Mouse (Mus musculus): ENCODE results near the gene Rita1. TPM values are rescaled to one million over a fixed set of nuclear protein-coding genes. Genes with fewer than 3 reads are reported as not detected.
A peak's percentile ranks its signal among the peaks of the same experiment; 100 is the strongest.

Gene Rita1
- polyA plus RNA-seq, 1 experiment from 2014 or later, result 26.5 TPM

DNA sequence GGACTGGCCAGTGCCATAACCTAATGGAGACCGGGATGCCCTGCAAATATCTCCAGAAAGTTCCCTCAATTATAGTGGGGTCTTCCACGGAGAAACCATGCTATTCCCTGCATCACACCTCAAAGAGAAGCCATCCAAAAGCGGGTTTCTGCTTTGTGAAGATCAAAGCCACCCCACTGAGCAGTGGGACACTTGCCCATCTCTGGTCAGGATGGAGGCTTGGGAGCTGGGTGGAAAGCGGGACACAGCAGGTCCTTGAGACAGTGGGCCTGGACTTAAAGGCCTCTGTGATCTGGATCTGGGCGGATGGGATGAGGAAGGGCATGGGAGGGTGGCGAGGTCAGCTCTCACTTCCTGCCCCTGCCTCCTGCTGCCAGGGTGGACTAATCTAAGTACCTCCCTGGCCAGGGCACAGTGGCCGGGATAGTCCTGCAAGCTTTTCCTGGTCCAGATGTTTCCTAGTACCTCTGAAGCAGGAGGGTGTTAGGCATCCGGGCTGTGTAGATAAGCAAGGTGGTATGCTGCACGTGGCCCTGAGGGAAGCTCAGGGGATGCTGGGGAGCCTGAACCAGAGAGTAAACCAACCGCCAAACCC lies 37.8 kb downstream of the Rita1 start:
- H3K9ac ChIP-seq (replicated peaks; ENCODE audit: low read depth, low read length), result no peak overlapping the region
- H3K9me3 ChIP-seq (ENCODE audit: control insufficient read depth, low read length), result no peaks in the 10 kb centered on the region
- H3K4me1 ChIP-seq (ENCODE audit: control insufficient read depth, insufficient read depth, low read length), result peaks cover 40% of the 10 kb centered on the region
- no peaks in the 10 kb centered on the region for H3K27me3 ChIP-seq (ENCODE audit: control insufficient read depth, insufficient read depth, low read length)
- no peak overlapping the region for H3K4me2 ChIP-seq (ENCODE audit: low read depth, low read length)
- 71% methylated on average over 10 of the region's 10 CpGs for WGBS
- H3K27ac ChIP-seq (ENCODE audit: low read depth, low read length), result no peak overlapping the region
- H3K36me3 ChIP-seq (ENCODE audit: control insufficient read depth, insufficient read depth, low read length), result no peaks in the 10 kb centered on the region
- no peak for ATAC-seq (ENCODE audit: low read depth)
- no peak overlapping the region for H3K4me3 ChIP-seq (ENCODE audit: low read depth, low read length)

DNA sequence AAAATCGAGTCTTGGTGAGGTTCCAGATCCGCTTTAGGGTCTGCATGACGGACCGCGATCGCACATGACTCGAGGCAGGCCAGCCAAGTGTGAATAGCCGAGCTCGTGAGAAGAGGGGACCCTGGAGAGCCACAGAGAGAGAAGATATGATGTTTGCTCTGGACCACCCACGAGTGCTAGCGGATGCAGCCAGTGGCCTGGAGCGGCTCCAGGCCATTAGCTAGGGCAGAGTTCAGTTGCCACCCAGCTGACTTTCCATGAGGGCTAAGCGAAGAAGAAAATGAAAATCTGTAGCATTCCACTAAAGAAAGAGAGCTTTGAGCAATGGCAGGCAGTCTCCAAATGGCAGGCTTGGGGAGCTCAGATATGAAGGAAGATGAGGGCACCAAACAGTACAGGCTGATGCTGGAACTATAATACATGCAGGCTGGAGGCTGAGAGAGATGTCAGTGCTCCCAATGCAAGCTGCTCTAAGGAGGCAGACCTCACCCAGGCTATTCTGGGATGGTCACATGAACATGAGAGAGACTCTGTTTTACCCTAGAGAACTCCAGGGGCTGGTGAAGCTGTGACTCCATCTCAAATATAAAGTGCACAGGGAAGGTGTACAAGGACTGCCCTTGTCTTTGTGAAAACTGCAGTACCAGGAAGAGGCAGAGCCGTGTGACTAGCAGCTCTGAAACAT lies 41.2 kb downstream of the Rita1 start:
- H3K4me1 ChIP-seq (ENCODE audit: control insufficient read depth, insufficient read depth, low read length), result peaks cover 55% of the 10 kb centered on the region
- H3K9me3 ChIP-seq (ENCODE audit: control insufficient read depth, low read length), result no peaks in the 10 kb centered on the region
- no peaks in the 10 kb centered on the region for H3K27me3 ChIP-seq (ENCODE audit: control insufficient read depth, insufficient read depth, low read length)
- H3K27ac ChIP-seq (ENCODE audit: low read depth, low read length), result peak overlapping the region; percentile 13; the same call in 1 of the 2 replicates
- no peak overlapping the region for H3K4me3 ChIP-seq (ENCODE audit: low read depth, low read length)
- H3K4me2 ChIP-seq (ENCODE audit: low read depth, low read length), result no peak overlapping the region
- no peak for ATAC-seq (ENCODE audit: low read depth)
- WGBS, result 28% methylated on average over 14 of the region's 14 CpGs
- no peaks in the 10 kb centered on the region for H3K36me3 ChIP-seq (ENCODE audit: control insufficient read depth, insufficient read depth, low read length)
- H3K9ac ChIP-seq (replicated peaks; ENCODE audit: low read depth, low read length), result no peak overlapping the region

DNA sequence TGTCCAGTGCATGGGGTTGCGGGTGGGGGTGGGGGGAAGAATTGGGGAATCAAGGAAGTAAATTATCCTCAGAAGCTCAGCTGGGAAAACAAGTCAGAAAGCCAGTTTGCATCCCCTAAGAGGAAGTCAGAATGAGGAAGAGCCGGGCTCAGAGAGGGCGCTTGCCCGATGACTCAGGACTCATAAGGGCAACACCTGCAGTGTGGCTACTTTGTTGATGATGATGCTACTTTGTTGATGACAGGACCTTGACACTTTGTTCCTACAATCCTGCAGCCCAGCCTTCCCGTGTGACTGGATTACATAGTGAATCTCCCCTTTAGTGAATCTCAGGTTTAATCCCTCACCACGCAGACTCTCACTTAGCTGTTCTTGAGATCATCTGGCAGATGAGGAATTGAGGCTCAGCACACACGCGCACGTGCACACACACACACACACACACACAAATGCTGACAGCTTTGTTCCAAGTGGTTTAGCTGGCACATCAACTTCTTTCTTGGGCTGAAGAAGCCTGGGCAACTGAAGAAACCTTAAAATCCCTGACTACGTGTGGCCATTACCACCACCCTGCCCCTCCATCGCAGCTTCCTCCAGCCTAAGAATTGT lies 42.0 kb downstream of the Rita1 start:
- Histone ChIP-seq H3K4me1 (ENCODE audit: control insufficient read depth, insufficient read depth, low read length) (peaks cover 63% of the 10 kb centered on the region), H3K4me2 (ENCODE audit: low read depth, low read length) (no peak overlapping the region), H3K9me3 (ENCODE audit: control insufficient read depth, low read length) (no peaks in the 10 kb centered on the region), H3K9ac (replicated peaks; ENCODE audit: low read depth, low read length) (no peak overlapping the region), H3K27me3 (ENCODE audit: control insufficient read depth, insufficient read depth, low read length) (no peaks in the 10 kb centered on the region), H3K36me3 (ENCODE audit: control insufficient read depth, insufficient read depth, low read length) (no peaks in the 10 kb centered on the region), H3K27ac (ENCODE audit: low read depth, low read length) (peak overlapping the region; percentile 13; the same call in 1 of the 2 replicates), H3K4me3 (ENCODE audit: low read depth, low read length) (no peak overlapping the region)
- ATAC-seq (ENCODE audit: low read depth), result no peak
- 83% methylated on average over 11 of the region's 11 CpGs for WGBS

DNA sequence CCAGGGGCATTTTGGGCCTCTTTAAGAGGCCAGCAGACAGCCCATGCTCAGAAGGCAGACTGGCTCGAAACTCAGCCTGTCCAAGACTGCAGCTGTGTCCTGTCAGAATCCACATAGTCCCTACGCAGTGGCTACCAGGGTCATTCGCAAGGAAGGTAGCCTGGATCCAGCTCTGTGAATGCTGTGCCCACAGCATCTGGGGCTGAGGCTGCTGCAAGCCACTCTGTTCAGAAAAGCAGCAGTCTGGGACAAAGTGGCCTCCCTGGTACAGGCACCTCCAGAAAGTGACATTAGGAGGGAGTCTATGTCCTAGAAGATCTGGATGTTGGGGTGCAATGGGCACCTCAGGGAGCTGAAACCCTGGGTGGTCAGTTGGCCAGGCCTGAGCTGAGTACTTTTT lies 42.6 kb downstream of the Rita1 start:
- H3K27ac ChIP-seq (ENCODE audit: low read depth, low read length), result peak overlapping the region; percentile 52; the same call in 1 of the 2 replicates
- no peak overlapping the region for H3K9ac ChIP-seq (replicated peaks; ENCODE audit: low read depth, low read length)

DNA sequence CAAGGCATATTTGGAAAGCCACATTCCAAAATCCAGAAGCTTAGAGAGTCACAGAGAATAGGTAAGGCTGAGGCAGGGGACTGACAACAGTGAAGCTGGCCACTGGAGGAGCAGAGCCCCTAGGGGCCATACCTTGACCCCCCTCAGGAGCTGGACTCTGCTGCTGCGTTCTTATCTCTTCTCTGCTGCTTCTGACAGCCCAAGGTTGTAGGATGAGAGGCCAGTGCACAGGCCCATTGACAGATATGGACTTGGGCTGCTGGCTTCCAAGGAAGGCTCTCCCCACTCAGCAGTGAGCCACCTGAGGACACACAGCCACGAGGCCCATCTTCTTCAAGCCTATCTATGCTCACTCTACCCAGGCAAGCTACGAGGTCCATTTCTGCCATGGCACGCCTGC lies 43.4 kb downstream of the Rita1 start:
- Histone ChIP-seq H3K4me2 (ENCODE audit: low read depth, low read length) (peak overlapping the region; percentile 26; the same call in 1 of the 2 replicates), H3K9ac (replicated peaks; ENCODE audit: low read depth, low read length) (no peak overlapping the region; the same call in 1 of the 2 replicates), H3K27me3 (ENCODE audit: control insufficient read depth, insufficient read depth, low read length) (no peaks in the 10 kb centered on the region), H3K4me3 (ENCODE audit: low read depth, low read length) (no peak overlapping the region), H3K4me1 (ENCODE audit: control insufficient read depth, insufficient read depth, low read length) (peaks cover 69% of the 10 kb centered on the region), H3K9me3 (ENCODE audit: control insufficient read depth, low read length) (no peaks in the 10 kb centered on the region), H3K36me3 (ENCODE audit: control insufficient read depth, insufficient read depth, low read length) (no peaks in the 10 kb centered on the region), H3K27ac (ENCODE audit: low read depth, low read length) (peak overlapping the region; percentile 93)
- ATAC-seq (ENCODE audit: low read depth), result no peak
- WGBS, result 85% methylated on average over 4 of the region's 4 CpGs

More for the DNA sequence above, 42.6 kb downstream of the Rita1 start:
- Histone ChIP-seq H3K36me3 (ENCODE audit: control insufficient read depth, insufficient read depth, low read length) (no peaks in the 10 kb centered on the region), H3K4me1 (ENCODE audit: control insufficient read depth, insufficient read depth, low read length) (peaks cover 69% of the 10 kb centered on the region), H3K9me3 (ENCODE audit: control insufficient read depth, low read length) (no peaks in the 10 kb centered on the region), H3K4me3 (ENCODE audit: low read depth, low read length) (no peak overlapping the region), H3K27me3 (ENCODE audit: control insufficient read depth, insufficient read depth, low read length) (no peaks in the 10 kb centered on the region), H3K4me2 (ENCODE audit: low read depth, low read length) (no peak overlapping the region)
- 95% methylated on average over 3 of the region's 3 CpGs for WGBS
- no peak for ATAC-seq (ENCODE audit: low read depth)

DNA sequence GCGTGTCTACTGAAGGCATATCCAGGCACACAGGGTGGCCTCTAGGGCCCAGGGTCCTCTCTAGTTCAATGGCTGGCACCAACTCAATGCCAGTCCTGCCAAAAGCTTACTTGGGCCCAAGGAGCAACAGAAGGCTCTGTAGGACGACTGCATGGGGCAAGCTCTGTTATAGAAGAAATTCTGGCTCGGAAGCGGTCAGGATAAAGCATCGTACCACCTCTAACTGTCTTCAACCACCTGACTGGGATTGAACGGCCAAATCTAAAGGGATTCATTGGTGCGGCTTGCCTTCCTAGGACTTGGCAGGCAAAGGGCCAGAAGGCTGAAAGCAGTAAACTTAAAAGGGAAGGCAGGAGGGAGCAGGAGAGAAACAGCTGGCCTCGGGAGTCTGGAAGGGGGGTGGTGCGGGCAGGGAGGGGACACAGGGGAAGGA lies 44.0 kb downstream of the Rita1 start:
- Histone ChIP-seq H3K36me3 (ENCODE audit: control insufficient read depth, insufficient read depth, low read length) (no peaks in the 10 kb centered on the region), H3K27ac (ENCODE audit: low read depth, low read length) (peak overlapping the region; percentile 93), H3K4me3 (ENCODE audit: low read depth, low read length) (no peak overlapping the region), H3K9ac (replicated peaks; ENCODE audit: low read depth, low read length) (peak overlapping the region; percentile 41), H3K27me3 (ENCODE audit: control insufficient read depth, insufficient read depth, low read length) (no peaks in the 10 kb centered on the region), H3K4me1 (ENCODE audit: control insufficient read depth, insufficient read depth, low read length) (peaks cover 72% of the 10 kb centered on the region), H3K4me2 (ENCODE audit: low read depth, low read length) (peak overlapping the region; percentile 26; the same call in 1 of the 2 replicates), H3K9me3 (ENCODE audit: control insufficient read depth, low read length) (no peaks in the 10 kb centered on the region)
- no peak for ATAC-seq (ENCODE audit: low read depth)
- WGBS, result 31% methylated on average over 9 of the region's 9 CpGs

DNA sequence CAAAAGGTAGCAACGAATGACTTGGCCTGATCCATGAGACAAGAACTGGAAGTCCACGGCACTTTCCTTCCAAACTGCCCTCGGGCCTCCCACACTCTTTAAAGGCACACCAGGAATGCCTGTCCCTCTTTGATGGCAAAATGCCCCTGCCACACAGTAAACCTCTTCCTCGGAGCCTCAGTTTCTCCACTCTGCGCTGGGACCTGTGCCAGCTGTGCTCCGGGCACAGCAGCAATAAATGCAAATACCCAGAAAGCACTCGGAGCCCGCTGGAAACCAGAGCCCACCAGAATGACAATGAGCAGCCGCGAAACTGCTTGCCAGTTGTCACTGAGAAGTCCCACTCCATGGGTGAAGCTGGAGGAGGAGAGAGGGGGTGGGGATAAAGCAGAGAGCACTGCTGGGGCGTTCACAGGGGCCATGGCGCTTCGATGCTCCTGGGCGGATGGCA lies 44.6 kb downstream of the Rita1 start:
- Histone ChIP-seq H3K9ac (replicated peaks; ENCODE audit: low read depth, low read length) (0 out of 2 replicates have a peak overlapping the region, but pooled peaks have one; percentile 4), H3K27ac (ENCODE audit: low read depth, low read length) (peak overlapping the region; percentile 93), H3K4me3 (ENCODE audit: low read depth, low read length) (no peak overlapping the region), H3K4me2 (ENCODE audit: low read depth, low read length) (peak overlapping the region; percentile 26; the same call in 1 of the 2 replicates), H3K27me3 (ENCODE audit: control insufficient read depth, insufficient read depth, low read length) (no peaks in the 10 kb centered on the region), H3K9me3 (ENCODE audit: control insufficient read depth, low read length) (no peaks in the 10 kb centered on the region), H3K4me1 (ENCODE audit: control insufficient read depth, insufficient read depth, low read length) (peaks cover 76% of the 10 kb centered on the region), H3K36me3 (ENCODE audit: control insufficient read depth, insufficient read depth, low read length) (no peaks in the 10 kb centered on the region)
- ATAC-seq (ENCODE audit: low read depth), result 0 out of 2 replicates have a peak, but pooled peaks have one; percentile 42
- 15% methylated on average over 14 of the region's 14 CpGs for WGBS

DNA sequence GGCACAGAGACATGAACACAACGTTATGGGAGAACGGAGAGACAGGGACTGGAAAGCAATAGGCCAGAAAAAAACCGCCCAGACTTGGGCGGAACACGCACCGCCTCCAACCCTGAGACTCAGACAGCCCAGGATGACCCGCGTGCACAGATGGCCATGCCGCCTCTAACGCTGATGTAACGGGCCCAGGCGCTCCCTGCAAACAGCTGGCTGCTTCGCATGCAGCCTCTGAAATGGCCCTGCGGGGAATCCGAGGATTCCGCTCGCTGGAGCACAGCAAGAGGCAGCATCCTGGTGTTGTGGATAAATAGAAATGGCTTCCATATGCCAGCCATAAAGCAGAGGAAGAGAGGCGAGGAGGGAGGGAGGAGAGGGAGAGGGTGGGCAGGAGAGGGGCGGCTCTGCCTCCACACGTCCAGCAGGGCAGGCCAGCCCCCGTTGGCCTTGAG lies 45.1 kb downstream of the Rita1 start:
- Histone ChIP-seq H3K36me3 (ENCODE audit: control insufficient read depth, insufficient read depth, low read length) (no peaks in the 10 kb centered on the region), H3K4me1 (ENCODE audit: control insufficient read depth, insufficient read depth, low read length) (peaks cover 78% of the 10 kb centered on the region), H3K9me3 (ENCODE audit: control insufficient read depth, low read length) (no peaks in the 10 kb centered on the region), H3K27me3 (ENCODE audit: control insufficient read depth, insufficient read depth, low read length) (no peaks in the 10 kb centered on the region), H3K9ac (replicated peaks; ENCODE audit: low read depth, low read length) (0 out of 2 replicates have a peak overlapping the region, but pooled peaks have one; percentile 37), H3K4me3 (ENCODE audit: low read depth, low read length) (no peak overlapping the region), H3K4me2 (ENCODE audit: low read depth, low read length) (peak overlapping the region; percentile 26; the same call in 1 of the 2 replicates), H3K27ac (ENCODE audit: low read depth, low read length) (peak overlapping the region; percentile 93)
- peak; percentile 56 for ATAC-seq (ENCODE audit: low read depth)
- WGBS, result 5% methylated on average over 21 of the region's 21 CpGs

All from neural tube, embryonic 14.5 days (tissue).